Mouse (Mus musculus) layer of hippocampus, adult 18-20 months (tissue): ENCODE data around the gene Nploc4. TPM values are rescaled to one million over a fixed set of nuclear protein-coding genes. Genes with fewer than 3 reads are reported as not detected.

ENCODE experiments used
- DNase-seq, 2 experiments: peaks; one replicate each; pipeline ENCODE4 v3.0.0; 2022; ENCODE audit warnings: low spot score in 2 of 2
- total RNA-seq, 2 experiments: library from RNA; stranded (reverse); gene quantifications; 2 replicates each; pipeline ENCODE4 v1.2.3; 2021

Nploc4 gene
- total RNA-seq, 2 experiments from 2014 or later, result 60.0 to 61.9 TPM

- DNase-seq, result peak; percentile 75 to 89
Observed at GRCm38 (mm10) chr11:120378611-120379540, 58.6 kb downstream of the Nploc4 start, which contains the start of gene Faap100. Gene Faap100 (minus strand): TSS chr11:120378764.

DNA sequence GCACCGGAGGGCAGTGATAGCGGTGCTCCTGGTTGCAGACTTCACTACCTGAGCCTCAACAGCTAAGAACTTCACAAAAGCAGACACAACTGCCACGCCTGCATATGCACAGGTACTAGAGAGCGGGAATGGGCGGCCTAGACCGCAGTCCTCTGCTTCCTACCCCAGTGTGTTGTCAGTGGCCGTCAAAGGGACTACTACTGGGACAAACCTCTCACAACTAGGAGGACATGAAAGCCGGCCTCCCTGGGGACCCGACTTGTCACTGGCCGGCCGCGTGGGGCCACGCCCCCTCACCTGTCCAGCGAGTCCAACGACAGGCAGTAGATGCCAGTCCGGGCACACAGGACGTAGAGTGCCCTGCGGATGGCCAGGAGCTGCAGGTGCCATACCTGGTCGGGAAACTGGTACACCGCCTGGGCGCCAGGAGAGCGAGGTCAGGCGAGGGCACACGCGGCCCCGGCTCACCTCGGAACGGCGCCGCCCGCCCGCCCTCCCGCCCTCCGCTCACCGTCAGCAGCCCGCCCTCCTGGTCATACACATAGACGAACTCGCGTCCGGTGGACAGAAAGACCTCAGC, 59.4 kb downstream of the Nploc4 start:
- DNase-seq, result no peak

- no peak for DNase-seq
Observed at GRCm38 (mm10) chr11:120377337-120377736, 60.2 kb downstream of the Nploc4 start.

GRCm38 (mm10) chr11:120376302-120377160, 61.0 kb downstream of the Nploc4 start:
- no peak for DNase-seq

GRCm38 (mm10) chr11:120375324-120375723, 62.2 kb downstream of the Nploc4 start:
- DNase-seq, result no peak

GRCm38 (mm10) chr11:120373820-120374586, 63.5 kb downstream of the Nploc4 start:
- no peak for DNase-seq

- DNase-seq, result no peak
Observed at GRCm38 (mm10) chr11:120373025-120373424, 64.5 kb downstream of the Nploc4 start.

GRCm38 (mm10) chr11:120369656-120370055, 67.9 kb downstream of the Nploc4 start:
- peak in 1 of 2 experiments; percentile 72 for DNase-seq

GRCm38 (mm10) chr11:120366443-120367027, 71.0 kb downstream of the Nploc4 start:
- DNase-seq, result no peak

DNA sequence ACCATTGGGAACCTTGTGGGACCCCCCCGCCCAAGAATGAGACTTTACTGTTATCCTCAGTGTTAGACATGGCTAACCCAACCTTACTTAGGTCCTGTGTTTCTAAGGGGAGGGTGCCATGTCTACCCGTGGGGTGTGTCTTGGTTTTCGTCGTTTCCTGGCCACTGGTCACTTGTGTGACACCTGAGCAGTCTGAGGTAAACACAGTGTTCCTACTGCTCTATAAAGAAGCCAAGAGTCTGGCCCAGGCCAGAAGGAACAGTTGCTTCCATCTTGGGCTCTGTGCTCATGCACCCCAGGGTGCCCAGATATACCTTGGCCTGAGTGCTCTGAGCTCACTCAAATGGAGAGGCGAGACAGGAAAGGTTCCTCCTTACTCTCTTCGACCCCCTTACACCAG, 74.6 kb downstream of the Nploc4 start:
- no peak for DNase-seq

DNA sequence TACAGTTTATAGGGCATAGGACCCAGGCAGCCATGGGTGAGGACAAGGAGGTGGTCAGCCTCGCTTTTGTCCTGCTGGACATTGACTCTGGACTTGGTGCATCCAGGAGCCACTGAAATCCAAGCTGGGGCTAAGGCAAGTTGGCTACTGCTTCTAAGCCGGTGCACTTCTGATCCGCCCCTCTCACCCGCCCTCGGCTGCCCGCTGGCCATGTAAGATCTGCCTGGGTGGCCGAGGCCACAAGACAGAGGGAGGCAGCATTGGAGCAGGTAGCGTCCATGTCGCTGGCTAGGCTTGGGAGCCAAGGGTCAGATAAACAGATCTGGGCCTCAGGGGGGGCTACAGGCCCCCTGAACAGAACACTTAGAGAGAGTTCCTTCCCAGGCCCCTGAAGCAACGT, 76.2 kb downstream of the Nploc4 start, which contains the start of gene Fscn2:
Gene Fscn2, plus strand, starts transcription at position 240 of the 400 bp plus-strand sequence.
- DNase-seq, result no peak

- no peak for DNase-seq
Observed at GRCm38 (mm10) chr11:120360755-120361154, 76.8 kb downstream of the Nploc4 start.

DNA sequence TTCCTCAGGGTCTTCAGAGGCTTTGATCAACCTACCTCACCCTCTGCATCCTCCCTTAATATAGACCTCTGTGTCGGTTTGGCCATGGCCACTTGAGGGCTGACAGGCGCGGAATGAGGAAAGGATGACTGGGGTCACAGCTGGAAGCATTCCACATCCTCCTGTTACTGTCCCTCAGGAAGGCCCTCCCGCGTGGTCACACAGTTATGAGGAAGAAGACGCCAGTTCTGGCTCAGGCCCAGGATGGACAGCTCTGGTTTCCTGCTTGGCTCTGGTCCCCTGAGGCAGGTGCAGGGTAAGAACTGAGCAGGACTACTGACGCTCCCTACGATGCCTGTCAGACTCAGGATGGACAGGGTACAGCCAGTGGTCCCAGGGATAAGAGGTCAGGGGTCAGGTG, 77.4 kb downstream of the Nploc4 start:
- DNase-seq, result no peak

GRCm38 (mm10) chr11:120359391-120359790, 78.1 kb downstream of the Nploc4 start:
- no peak for DNase-seq

GRCm38 (mm10) chr11:120357791-120358401, 79.6 kb downstream of the Nploc4 start:
- DNase-seq, result peak; percentile 87 to 92

- no peak for DNase-seq
Observed at GRCm38 (mm10) chr11:120356900-120357299, 80.6 kb downstream of the Nploc4 start.

DNA sequence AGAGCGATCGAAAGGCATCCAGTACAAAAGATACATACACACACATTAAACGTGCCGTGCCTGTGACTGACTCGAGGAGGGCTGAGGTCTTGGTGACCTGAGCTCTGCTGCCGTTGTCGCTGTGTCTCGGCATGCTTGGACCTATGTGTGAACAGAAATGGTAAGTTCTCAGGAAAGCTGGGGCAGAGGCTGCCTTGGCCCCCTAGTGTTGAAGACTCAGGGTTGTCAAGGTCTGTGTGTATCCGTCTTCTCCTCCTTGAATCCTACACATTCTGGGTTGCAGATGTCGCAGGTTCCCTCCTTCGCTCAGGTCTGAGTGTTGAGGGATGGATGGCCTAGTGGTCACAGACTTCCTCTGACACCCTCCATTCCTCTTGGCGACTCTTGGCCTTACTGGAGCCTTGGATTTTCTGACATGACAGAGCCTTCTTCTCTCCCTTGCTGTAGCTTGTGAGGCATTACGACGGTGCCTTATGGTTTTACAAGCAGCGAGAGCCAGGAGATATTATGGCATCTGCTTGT, 81.1 kb downstream of the Nploc4 start:
- no peak for DNase-seq

GRCm38 (mm10) chr11:120355277-120356039, 82.0 kb downstream of the Nploc4 start:
- DNase-seq, result no peak
